Comparison of ENCODE assay signal across 8 mouse cellular contexts in genomic region chr8:94908847-94909246, GRCm38 (mm10). TPM values are rescaled to one million over a fixed set of nuclear protein-coding genes. Genes with fewer than 3 reads are reported as not detected.
DNase-seq lines count a peak whose midpoint lies in the region; ATAC-seq and TF ChIP-seq lines count a peak whose summit lies in the region.

No protein-coding gene starts in this region.

- TF ChIP-seq CTCF in kidney, postnatal 0 days (IDR thresholded peaks at IDR 0.05; ENCODE audit: low read depth) = peak; percentile 98

- peaks cover 23% of the 10 kb centered on the region for H3K4me1 ChIP-seq in kidney, postnatal 0 days (replicated peaks; ENCODE audit: insufficient read depth, low read length)
- H3K4me1 ChIP-seq in liver, embryonic 13.5 days (replicated peaks) = peaks cover 26% of the 10 kb centered on the region

- 3% methylated on average over 4 of the region's 4 CpGs for WGBS in kidney, postnatal 0 days
- WGBS in liver, embryonic 13.5 days (ENCODE audit: insufficient replicate concordance) = 6% methylated on average over 4 of the region's 4 CpGs

- H3K9ac ChIP-seq in kidney, postnatal 0 days (ENCODE audit: low read depth, low read length) = no peak overlapping the region
- 0 out of 2 replicates have a peak overlapping the region, but pooled peaks have one; percentile 22 for H3K9ac ChIP-seq in liver, embryonic 13.5 days

- H3K27ac ChIP-seq in kidney, postnatal 0 days = no peak overlapping the region
- H3K27ac ChIP-seq in liver, embryonic 13.5 days = peak overlapping the region; percentile 48

- no peak; the same call in 1 of the 2 replicates for ATAC-seq in kidney, postnatal 0 days (replicated peaks; ENCODE audit: low FRiP score, low read depth)
- ATAC-seq in liver, embryonic 13.5 days (ENCODE audit: low read depth) = peak; percentile 75

- H3K4me3 ChIP-seq in kidney, postnatal 0 days (replicated peaks; ENCODE audit: low read depth, low read length) = no peak overlapping the region
- H3K4me3 ChIP-seq in liver, embryonic 13.5 days (replicated peaks) = no peak overlapping the region

- intact Hi-C loops in gastrocnemius, postnatal 14 days (cut with DNase I; ENCODE audit: low total_unique reads) = loop anchor here (5.0 kb wide), 1 partner anchor 92 kb away; no protein-coding TSS in a partner anchor

- H3K9me3 ChIP-seq in kidney, postnatal 0 days (replicated peaks; ENCODE audit: low read length) = no peaks in the 10 kb centered on the region
- no peaks in the 10 kb centered on the region for H3K9me3 ChIP-seq in liver, embryonic 13.5 days (replicated peaks)

- H3K4me2 ChIP-seq in kidney, postnatal 0 days (ENCODE audit: low read length) = no peak overlapping the region
- no peak overlapping the region for H3K4me2 ChIP-seq in liver, embryonic 13.5 days

- no peaks in the 10 kb centered on the region for H3K27me3 ChIP-seq in kidney, postnatal 0 days (ENCODE audit: insufficient read depth, low read length)
- H3K27me3 ChIP-seq in liver, embryonic 13.5 days = peaks cover 24% of the 10 kb centered on the region

- H3K36me3 ChIP-seq in kidney, postnatal 0 days (ENCODE audit: insufficient read depth, low read length) = peaks cover 4% of the 10 kb centered on the region; the same call in 1 of the 2 replicates
- peaks cover 6% of the 10 kb centered on the region; the same call in 1 of the 2 replicates for H3K36me3 ChIP-seq in liver, embryonic 13.5 days

- DNase-seq in A20 (ENCODE audit: low read depth, low spot score) = peak; percentile 71
- peak; percentile 92 for DNase-seq in MN1 (ENCODE audit: low spot score)
- peak; percentile 65 for DNase-seq in cerebellum, adult 8-10 months
- peak; percentile 81 for DNase-seq in gastrocnemius, postnatal 14 days
- DNase-seq in kidney, postnatal 0 days (ENCODE audit: low spot score) = peak; percentile 89
- peak; percentile 79 for DNase-seq in liver, embryonic 13.5 days
- peak; percentile 76 for DNase-seq in retina, postnatal 7 days (ENCODE audit: low read depth, low spot score)
- peak; percentile 72 to 82 for DNase-seq in urinary bladder, adult 18-20 months (ENCODE audit: low spot score in 2 of 2)

RNA-seq across cellular contexts. Expression of gene Ccdc102a, which starts 9.1 kb away (rescaled TPM):
- total RNA-seq in gastrocnemius, postnatal 14 days (2021) = 10 to 100 TPM in 1 of 2 experiments, 1 to 10 TPM in 1; 7.1 to 10.9 TPM
- polyA plus RNA-seq in kidney, postnatal 0 days (2015; fragmentation: Nextera tagmentation; extraction: Ambion mirVana) = 17.5 and 20.0 TPM in 2 replicates
- polyA plus RNA-seq in liver, embryonic 13.5 days (2015; fragmentation: Nextera tagmentation; extraction: Ambion mirVana) = 3.5 TPM in 2 replicates

RNA-seq across cellular contexts. Expression of gene Adgrg5, which starts 14.6 kb away (rescaled TPM):
- total RNA-seq in gastrocnemius, postnatal 14 days (2021) = not detected
- not detected in 2 replicates for polyA plus RNA-seq in kidney, postnatal 0 days (2015; fragmentation: Nextera tagmentation; extraction: Ambion mirVana)
- polyA plus RNA-seq in liver, embryonic 13.5 days (2015; fragmentation: Nextera tagmentation; extraction: Ambion mirVana) = 0.43 and 0.52 TPM in 2 replicates

RNA-seq across cellular contexts. Expression of gene Dok4, which starts 32.7 kb away (rescaled TPM):
- 1 to 10 TPM; 9.6 to 9.8 TPM for total RNA-seq in gastrocnemius, postnatal 14 days (2021)
- 25.2 TPM in 2 replicates for polyA plus RNA-seq in kidney, postnatal 0 days (2015; fragmentation: Nextera tagmentation; extraction: Ambion mirVana)
- polyA plus RNA-seq in liver, embryonic 13.5 days (2015; fragmentation: Nextera tagmentation; extraction: Ambion mirVana) = 9.3 and 9.8 TPM in 2 replicates

RNA-seq across cellular contexts. Expression of gene Polr2c, which starts 51.6 kb away (rescaled TPM):
- 10 to 100 TPM; 37.3 to 39.4 TPM for total RNA-seq in gastrocnemius, postnatal 14 days (2021)
- polyA plus RNA-seq in kidney, postnatal 0 days (2015; fragmentation: Nextera tagmentation; extraction: Ambion mirVana) = 129 and 132 TPM in 2 replicates
- 94.5 and 95.3 TPM in 2 replicates for polyA plus RNA-seq in liver, embryonic 13.5 days (2015; fragmentation: Nextera tagmentation; extraction: Ambion mirVana)
